Mouse (Mus musculus) CD4-positive, CD25-positive, alpha-beta regulatory T cell, adult 2 months (primary cell): Measurements from ENCODE around the gene Alx3.

ENCODE experiments used
- DNase-seq: peaks from one replicate; pipeline ENCODE4 v3.0.0-alpha.2; 2012; ENCODE audit warnings: low read depth, low spot score

Gene Alx3

DNA sequence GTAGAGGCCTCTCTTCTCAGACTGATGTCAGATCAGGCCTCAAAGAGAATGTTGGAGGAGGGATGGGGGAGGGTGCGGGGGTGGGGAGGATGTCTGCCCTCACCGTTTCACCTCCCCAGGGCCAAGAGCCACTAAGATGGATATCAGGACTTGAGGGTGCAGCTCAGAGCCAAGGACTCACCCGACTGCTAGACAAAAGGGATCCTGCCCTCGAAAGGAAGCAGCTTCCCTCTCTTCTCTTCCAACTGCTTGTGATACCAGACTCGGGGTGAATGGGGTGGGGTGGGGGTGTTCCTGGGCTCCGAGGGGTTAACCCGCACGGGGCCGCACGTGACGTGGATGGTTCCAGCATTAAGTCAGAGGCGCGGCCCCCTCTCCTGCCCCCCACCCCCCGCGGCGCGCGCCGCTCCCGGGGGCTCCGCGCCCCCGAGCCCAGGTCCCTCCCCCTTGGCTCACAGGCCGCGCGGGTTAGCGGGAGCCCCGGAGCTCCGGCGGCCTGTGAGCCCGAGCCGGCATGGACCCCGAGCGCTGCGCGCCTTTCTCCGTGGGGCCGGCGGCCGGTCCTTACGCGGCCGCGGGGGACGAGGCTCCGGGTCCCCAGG is at the start of gene Alx3:
Alx3 (plus strand) TSS at position 370 of the 602 bp plus-strand sequence.
- DNase-seq = no peak

DNA sequence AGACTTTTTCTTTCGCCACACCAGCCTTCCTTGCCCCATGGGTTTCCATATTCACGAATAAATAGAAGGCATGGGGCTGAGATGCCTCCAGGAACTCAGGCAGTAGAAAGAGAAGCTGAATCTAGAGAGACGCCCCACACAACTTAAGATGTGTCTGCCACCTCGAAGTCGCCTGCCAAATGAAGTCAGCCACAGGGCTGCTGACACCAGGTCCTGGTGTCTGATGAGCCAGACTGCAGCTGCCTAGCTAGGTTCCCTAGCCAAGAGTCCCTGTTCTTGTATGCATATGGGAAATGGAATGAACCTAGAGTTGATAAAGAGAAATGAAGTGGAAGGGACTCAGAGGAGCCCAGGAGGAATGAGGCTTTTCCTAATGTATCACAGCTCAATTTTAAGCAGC is 49.6 kb upstream of the Alx3 start:
- no peak for DNase-seq

- DNase-seq = no peak
These were observed 49.0 kb upstream of the Alx3 start for GRCm38 (mm10) chr3:107545716-107546412.

GRCm38 (mm10) chr3:107546956-107547355 is 47.9 kb upstream of the Alx3 start:
- DNase-seq = no peak

DNA sequence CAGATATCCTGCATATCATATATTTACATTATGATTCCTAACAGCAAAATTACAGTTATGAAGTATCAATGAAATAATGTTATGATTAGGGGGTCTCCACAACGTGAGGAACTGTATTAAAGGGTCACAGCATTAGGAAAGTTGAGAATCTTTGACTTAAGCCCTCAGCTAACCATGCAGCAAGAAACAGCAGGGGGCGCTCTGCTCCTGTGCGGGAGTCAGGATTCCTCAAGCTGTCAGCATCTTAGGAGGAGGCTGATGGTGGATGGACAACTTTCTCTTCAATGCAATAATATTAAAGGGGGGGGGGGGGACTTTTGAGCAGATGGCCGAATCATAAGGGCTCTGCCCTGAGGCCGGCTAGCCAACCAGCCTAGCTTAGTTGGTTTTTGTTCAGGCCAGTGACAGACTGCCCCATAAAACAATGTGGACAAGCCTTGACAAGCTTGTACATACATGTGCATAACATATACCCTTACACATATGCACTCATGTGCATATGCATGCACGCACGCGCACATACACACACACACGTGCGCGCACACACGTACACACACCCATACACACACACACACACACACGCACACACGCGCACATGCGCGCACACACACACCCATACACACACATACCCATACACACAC is 44.3 kb upstream of the Alx3 start:
- DNase-seq = peak; percentile 53

DNA sequence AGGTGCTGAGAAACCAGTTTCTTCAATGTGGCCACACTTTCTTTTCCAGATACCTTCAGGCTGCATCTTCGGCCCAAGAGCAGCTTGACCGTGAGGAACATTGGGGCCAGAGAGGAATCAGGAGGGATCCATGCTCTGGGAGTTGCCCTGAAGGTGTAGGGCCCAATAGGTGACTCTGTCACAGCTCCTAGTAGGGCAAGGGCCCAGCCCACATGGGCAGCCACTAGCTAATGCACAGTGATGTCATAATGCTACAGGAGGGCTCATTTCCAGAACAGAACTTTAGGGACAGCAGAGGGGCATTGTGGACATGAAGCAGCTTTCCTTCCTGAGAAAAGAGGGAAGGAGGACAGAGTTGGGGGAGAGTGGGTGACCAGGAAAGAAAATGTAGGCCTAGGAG is 40.0 kb upstream of the Alx3 start, which contains the start of gene Ubl4b:
Ubl4b (minus strand) TSS at position 232 of the 400 bp plus-strand sequence.
- no peak for DNase-seq

DNA sequence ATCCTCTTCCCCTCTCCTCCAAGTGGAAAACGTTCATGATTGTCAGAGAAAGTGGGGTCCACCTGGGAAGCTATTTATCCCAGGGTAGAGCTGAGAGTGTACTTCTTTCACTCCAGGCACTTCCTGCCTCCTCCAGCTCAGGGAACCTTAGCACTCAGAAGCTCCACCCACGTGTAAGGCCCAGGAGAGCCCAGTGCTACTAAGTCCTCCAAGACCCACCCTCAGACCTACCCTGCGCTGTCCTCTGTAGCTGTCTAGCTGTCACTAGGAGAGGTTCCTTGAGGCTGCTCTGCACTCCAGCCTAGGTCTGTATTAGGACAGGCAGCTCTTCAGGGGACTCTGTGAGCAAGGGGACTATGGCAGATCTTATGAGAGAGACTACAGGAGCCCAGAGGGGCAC is 36.1 kb upstream of the Alx3 start:
- DNase-seq = no peak

DNA sequence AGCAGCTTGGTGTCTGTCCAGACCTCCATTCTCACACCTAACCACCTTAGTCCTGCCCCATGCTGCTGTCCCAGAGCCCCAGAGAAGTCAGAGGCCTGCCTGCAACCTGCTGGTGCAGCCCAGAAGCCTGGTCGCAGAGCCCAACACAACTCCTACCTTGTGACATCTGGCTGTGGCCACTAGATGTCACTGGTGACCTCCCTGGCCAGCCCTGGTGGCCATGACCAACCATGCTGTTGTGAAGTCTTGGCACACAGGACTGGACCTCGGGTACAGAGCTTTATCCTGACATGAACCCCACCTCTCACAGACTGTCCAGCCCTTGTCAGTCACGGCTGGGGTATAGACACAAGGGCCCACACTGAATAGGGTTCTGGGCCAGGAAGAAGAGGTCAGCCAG is 35.6 kb upstream of the Alx3 start:
- DNase-seq = peak; percentile 46

- DNase-seq = no peak
These were observed 32.7 kb upstream of the Alx3 start for GRCm38 (mm10) chr3:107562104-107562503.

- no peak for DNase-seq
These were observed 32.2 kb upstream of the Alx3 start for GRCm38 (mm10) chr3:107562591-107562990.

GRCm38 (mm10) chr3:107563880-107564279 is 31.0 kb upstream of the Alx3 start:
- DNase-seq = no peak

DNA sequence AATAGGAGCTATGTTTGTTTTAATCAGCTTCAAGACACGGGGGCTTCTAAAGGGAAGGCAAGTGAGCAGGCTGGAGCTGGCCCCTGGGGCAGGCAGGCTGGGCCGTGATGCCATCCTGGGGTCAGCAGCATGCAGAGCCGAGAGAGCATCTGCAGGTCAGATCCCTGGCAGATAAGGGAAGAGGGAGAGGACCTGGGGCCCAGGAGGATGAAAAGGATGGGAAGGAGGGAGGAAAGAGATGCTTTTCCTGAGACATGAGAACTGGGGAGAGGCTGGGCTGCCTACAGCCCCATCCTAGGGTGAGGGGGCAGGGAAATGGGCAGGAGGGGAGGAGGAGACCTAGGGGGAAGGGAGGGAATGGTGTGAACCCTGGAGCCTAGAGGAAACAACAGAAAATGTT is 29.5 kb upstream of the Alx3 start:
- no peak for DNase-seq

DNA sequence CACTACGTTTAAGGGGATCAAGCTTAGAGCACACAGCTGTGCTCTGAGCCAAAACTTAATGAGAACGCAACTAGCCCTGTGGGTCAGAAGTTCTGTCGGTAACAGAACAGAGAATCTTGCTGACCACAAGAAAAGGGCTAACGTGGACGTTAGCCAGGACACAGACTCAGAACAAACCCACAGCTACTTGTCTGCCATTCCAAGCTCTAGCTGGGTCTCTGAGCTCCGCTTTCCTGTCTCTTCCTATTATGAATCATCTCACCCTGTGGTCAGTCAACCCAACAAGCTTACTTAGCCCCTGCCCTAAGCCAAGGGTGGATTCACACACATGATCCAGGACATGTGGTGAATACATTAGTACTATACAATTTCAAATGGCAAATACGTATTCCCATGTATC is 27.1 kb upstream of the Alx3 start:
- no peak for DNase-seq

- DNase-seq = no peak
These were observed 26.1 kb upstream of the Alx3 start for GRCm38 (mm10) chr3:107568721-107569120.

GRCm38 (mm10) chr3:107571205-107571604 is 23.6 kb upstream of the Alx3 start:
- peak; percentile 9 for DNase-seq

DNA sequence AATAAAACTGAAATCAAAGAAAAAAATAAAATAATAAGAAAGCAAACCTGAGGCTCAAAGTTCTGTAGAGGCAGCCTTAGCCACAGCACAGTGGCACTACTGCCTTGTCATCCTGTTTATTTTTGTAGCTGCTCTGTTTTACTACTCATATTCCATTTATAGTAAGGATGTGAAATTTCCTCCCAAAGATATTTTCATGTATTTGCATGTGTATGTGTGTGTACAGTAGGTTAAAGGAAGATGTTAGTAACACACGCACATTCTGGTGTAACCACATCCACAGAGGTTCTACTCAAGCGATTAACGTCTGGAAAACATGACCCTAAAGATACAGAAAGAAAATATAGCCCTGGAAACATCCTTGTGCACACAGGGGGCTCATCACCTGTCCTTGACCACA is 18.0 kb upstream of the Alx3 start:
- DNase-seq = no peak

GRCm38 (mm10) chr3:107577810-107578390 is 16.9 kb upstream of the Alx3 start:
- no peak for DNase-seq

GRCm38 (mm10) chr3:107579466-107579865 is 15.4 kb upstream of the Alx3 start:
- DNase-seq = peak; percentile 66

GRCm38 (mm10) chr3:107581103-107582010 is 13.5 kb upstream of the Alx3 start:
- no peak for DNase-seq

DNA sequence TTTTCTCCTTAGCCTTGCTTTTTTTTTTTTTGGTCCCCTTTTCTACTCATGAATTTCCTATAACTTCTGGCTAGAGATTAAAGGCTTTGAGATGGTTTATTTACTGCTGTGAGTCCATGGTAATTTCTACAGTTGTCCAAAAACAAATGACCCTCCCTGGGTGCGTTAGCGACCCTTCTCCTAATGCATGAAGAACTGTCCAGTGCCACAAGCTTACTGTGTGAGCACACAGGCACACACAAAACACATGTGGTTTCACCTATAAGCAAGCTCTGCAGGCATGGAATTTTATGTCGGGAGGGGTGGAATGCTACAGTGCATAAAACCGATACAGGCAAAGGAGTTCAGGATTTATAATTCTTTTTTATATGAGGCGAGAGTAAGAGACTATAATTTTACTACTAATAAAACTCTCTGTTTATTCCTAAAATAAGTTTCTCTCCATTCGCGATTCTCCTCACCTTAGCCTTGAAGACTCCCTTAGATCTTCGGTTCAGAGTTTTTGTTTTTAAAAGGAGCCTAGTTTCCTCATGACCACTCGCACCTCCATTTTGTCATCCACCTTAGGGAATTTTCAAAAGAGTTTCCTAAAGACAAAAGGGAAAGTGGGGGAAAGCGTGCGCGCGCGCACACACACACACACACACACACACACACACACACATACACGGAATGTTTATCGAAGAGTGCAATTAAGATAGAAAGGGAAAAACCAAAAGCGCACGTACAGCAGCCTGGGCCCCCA is 12.5 kb upstream of the Alx3 start:
- DNase-seq = no peak
